In the genomic region with DNA sequence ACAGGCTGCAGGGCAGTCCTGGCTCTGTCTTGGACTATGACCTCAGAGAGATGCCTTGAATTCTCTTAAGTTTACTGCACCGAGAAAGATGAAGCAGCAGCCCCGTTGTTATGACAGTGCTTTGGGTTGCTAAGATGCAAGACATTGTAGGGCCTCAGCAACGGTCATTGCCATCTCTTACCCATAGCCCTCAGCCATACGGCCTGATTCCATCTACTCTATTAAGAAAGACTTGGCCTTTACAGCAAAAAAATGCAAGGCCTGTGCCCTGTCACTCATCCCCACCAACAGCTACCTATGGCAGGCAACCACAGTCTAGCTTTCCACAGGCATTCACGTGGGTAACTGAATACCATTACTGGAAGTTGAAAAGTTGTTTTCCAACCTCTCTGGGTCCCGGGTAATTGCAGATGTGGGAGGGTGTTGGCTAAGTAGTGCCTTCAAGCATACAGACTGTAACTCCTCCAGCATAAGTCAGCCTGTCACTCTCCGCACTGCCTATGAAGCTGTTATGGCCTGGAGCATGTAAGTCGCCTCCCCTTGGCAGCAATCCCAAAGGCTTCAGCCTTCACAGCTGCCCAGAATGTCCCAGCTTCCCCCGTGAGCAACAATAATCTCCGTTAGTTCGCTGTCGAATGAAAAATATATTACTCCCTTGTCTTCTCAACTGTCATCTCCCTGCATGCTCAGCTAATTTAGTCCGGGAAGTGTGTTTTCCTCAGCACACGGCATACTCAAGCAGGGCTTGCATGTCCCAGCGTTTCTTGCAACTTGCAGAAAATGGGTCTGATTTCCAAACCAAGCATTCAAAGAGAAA, we compare ENCODE assay signal across 7 mouse cellular contexts.
DNase-seq lines count a peak whose midpoint lies in the region; ATAC-seq lines count a peak whose summit lies in the region.

No protein-coding gene starts in this region.

- H3K27ac ChIP-seq in midbrain, embryonic 13.5 days: no peak overlapping the region
- no peak overlapping the region for H3K27ac ChIP-seq in midbrain, embryonic 11.5 days (ENCODE audit: low read depth, low read length)
- peak overlapping the region; percentile 46 for H3K27ac ChIP-seq in forebrain, embryonic 16.5 days (ENCODE audit: low read length)

- DNase-seq in midbrain, embryonic 11.5 days (ENCODE audit: low spot score, missing footprints): no peak
- peak; percentile 57 to 64 for DNase-seq in heart, postnatal 10 days
- DNase-seq in kidney, postnatal 4 days: peak; percentile 73 to 85
- DNase-seq in retina, postnatal 7 days (ENCODE audit: low read depth, low spot score): peak; percentile 23
- no peak for DNase-seq in spleen, postnatal 4 days (ENCODE audit: low spot score in 2 of 2)

- no peaks in the 10 kb centered on the region for H3K36me3 ChIP-seq in midbrain, embryonic 13.5 days
- H3K36me3 ChIP-seq in midbrain, embryonic 11.5 days (ENCODE audit: control insufficient read depth, insufficient read depth, low read length): no peaks in the 10 kb centered on the region
- no peaks in the 10 kb centered on the region for H3K36me3 ChIP-seq in forebrain, embryonic 16.5 days (ENCODE audit: control insufficient read depth, insufficient read depth)

- ATAC-seq in midbrain, embryonic 13.5 days: peak; percentile 80
- no peak for ATAC-seq in midbrain, embryonic 11.5 days (ENCODE audit: low FRiP score)
- peak; percentile 80 for ATAC-seq in forebrain, embryonic 16.5 days

- no peak overlapping the region for H3K4me2 ChIP-seq in midbrain, embryonic 13.5 days (replicated peaks)
- H3K4me2 ChIP-seq in midbrain, embryonic 11.5 days: no peak overlapping the region
- H3K4me2 ChIP-seq in forebrain, embryonic 16.5 days (ENCODE audit: low read length): peak overlapping the region; percentile 13

- no peak overlapping the region for H3K9ac ChIP-seq in midbrain, embryonic 13.5 days (replicated peaks)
- no peak overlapping the region for H3K9ac ChIP-seq in midbrain, embryonic 11.5 days (ENCODE audit: low read length)
- no peak overlapping the region for H3K9ac ChIP-seq in forebrain, embryonic 16.5 days (replicated peaks; ENCODE audit: low read depth, low read length)

- H3K4me1 ChIP-seq in midbrain, embryonic 13.5 days (replicated peaks): peaks cover 3% of the 10 kb centered on the region; the same call in 1 of the 2 replicates
- no peaks in the 10 kb centered on the region for H3K4me1 ChIP-seq in midbrain, embryonic 11.5 days (ENCODE audit: control insufficient read depth, insufficient read depth, low read length)
- peaks cover 10% of the 10 kb centered on the region for H3K4me1 ChIP-seq in forebrain, embryonic 16.5 days (replicated peaks; ENCODE audit: control insufficient read depth, insufficient read depth, low read length)

- H3K4me3 ChIP-seq in midbrain, embryonic 13.5 days (replicated peaks): no peak overlapping the region
- no peak overlapping the region for H3K4me3 ChIP-seq in midbrain, embryonic 11.5 days (ENCODE audit: low read depth, low read length)
- no peak overlapping the region for H3K4me3 ChIP-seq in forebrain, embryonic 16.5 days (replicated peaks; ENCODE audit: low read length)

- no peaks in the 10 kb centered on the region for H3K27me3 ChIP-seq in midbrain, embryonic 13.5 days
- H3K27me3 ChIP-seq in midbrain, embryonic 11.5 days (ENCODE audit: control insufficient read depth, insufficient read depth, low read length): no peaks in the 10 kb centered on the region
- H3K27me3 ChIP-seq in forebrain, embryonic 16.5 days (replicated peaks; ENCODE audit: control insufficient read depth, insufficient read depth, low read length): no peaks in the 10 kb centered on the region

- 64% methylated on average over 15 of the region's 15 CpGs for WGBS in midbrain, embryonic 13.5 days
- WGBS in midbrain, embryonic 11.5 days: 88% methylated on average over 15 of the region's 15 CpGs
- 44% methylated on average over 15 of the region's 15 CpGs for WGBS in forebrain, embryonic 16.5 days

- no peaks in the 10 kb centered on the region for H3K9me3 ChIP-seq in midbrain, embryonic 13.5 days
- H3K9me3 ChIP-seq in midbrain, embryonic 11.5 days (ENCODE audit: control insufficient read depth, low read length): no peaks in the 10 kb centered on the region
- no peaks in the 10 kb centered on the region for H3K9me3 ChIP-seq in forebrain, embryonic 16.5 days (ENCODE audit: control insufficient read depth, low read length)

- intact Hi-C loops in heart, postnatal 10 days (cut with DNase I): loop anchor here (2.0 kb wide), 1 partner anchor 654 kb away; no protein-coding TSS in a partner anchor

Comparison
In these comparisons a context has a peak if more than half of its experiments do, and no peak if none do; other contexts are left out.
1. DNase-seq: peak in heart, postnatal 10 days (2 of 2), kidney, postnatal 4 days (2 of 2) and retina, postnatal 7 days (single experiment); none in midbrain, embryonic 11.5 days (single experiment) and spleen, postnatal 4 days (0 of 2).